Mouse (Mus musculus): Measurements from ENCODE around the gene Igsf9. TPM values are rescaled to one million over a fixed set of nuclear protein-coding genes. Genes with fewer than 3 reads are reported as not detected.

The Igsf9 gene
- polyA plus RNA-seq, 1 experiment = 4.1 TPM

- Histone ChIP-seq H3K4me3 (ENCODE audit: insufficient read depth, poor library complexity, severe bottlenecking) (no peak overlapping the region), H3K36me3 (ENCODE audit: control insufficient read depth, insufficient read depth) (no peaks in the 10 kb centered on the region), H3ac (ENCODE audit: control insufficient read depth, insufficient read length, low read depth) (no peak overlapping the region), H3K79me2 (ENCODE audit: control insufficient read depth, insufficient read depth) (no peaks in the 10 kb centered on the region), H3K27me3 (ENCODE audit: control insufficient read depth, insufficient read depth, insufficient read length) (no peaks in the 10 kb centered on the region), H3K79me3 (ENCODE audit: low read depth) (no peaks in the 10 kb centered on the region)
- TF ChIP-seq CEBPB (IDR thresholded peaks at IDR 0.05; ENCODE audit: low read depth) (no peak), CTCF (IDR thresholded peaks at IDR 0.05; ENCODE audit: control insufficient read depth, insufficient read depth, insufficient read length) (no peak), MAX (IDR thresholded peaks at IDR 0.05) (no peak), USF1 (IDR thresholded peaks at IDR 0.05; ENCODE audit: low read depth) (no peak), MYOD1 (IDR thresholded peaks at IDR 0.05; ENCODE audit: control insufficient read depth, insufficient read length, low read depth) (no peak), FOSL1 (IDR thresholded peaks at IDR 0.05; ENCODE audit: insufficient read depth, low read length, poor library complexity, severe bottlenecking) (no peak), MYOG (IDR thresholded peaks at IDR 0.05; ENCODE audit: control insufficient read depth, extremely low read depth, insufficient read length) (no peak)
These were observed 8.1 kb downstream of the Igsf9 start for GRCm38 (mm10) chr1:172489585-172490250.

GRCm38 (mm10) chr1:172490261-172490661, 8.7 kb downstream of the Igsf9 start:
- H3K36me3 ChIP-seq (ENCODE audit: control insufficient read depth, insufficient read depth) = no peaks in the 10 kb centered on the region
- no peaks in the 10 kb centered on the region for H3K27me3 ChIP-seq (ENCODE audit: control insufficient read depth, insufficient read depth, insufficient read length)
- H3K79me2 ChIP-seq (ENCODE audit: control insufficient read depth, insufficient read depth) = no peaks in the 10 kb centered on the region
- H3K79me3 ChIP-seq (ENCODE audit: low read depth) = no peaks in the 10 kb centered on the region
- peak; percentile 70 for TF ChIP-seq CTCF (IDR thresholded peaks at IDR 0.05; ENCODE audit: control insufficient read depth, insufficient read depth, insufficient read length)
- no peak for TF ChIP-seq MAX (IDR thresholded peaks at IDR 0.05)
- H3K4me3 ChIP-seq (ENCODE audit: insufficient read depth, poor library complexity, severe bottlenecking) = no peak overlapping the region
- peak overlapping the region; percentile 21 for H3ac ChIP-seq (ENCODE audit: control insufficient read depth, insufficient read length, low read depth)

DNA sequence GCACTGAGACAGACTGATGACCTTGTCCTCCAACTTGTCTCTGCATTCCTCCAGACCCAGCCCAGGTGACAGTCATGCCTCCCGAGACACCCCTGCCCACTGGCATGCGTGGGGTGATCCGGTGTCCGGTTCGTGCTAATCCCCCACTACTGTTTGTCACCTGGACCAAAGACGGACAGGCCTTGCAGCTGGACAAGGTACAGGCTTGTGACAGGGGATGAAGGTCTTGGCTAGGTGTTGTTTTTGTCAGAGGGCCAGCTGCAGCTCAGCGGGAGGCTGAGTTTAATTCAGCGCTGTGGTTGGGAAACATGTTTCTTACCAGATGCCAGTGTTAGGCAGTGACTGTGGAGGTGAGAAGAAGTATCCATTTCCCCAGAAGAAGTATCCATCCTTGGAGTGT, 10.5 kb downstream of the Igsf9 start:
- Histone ChIP-seq H3ac (ENCODE audit: control insufficient read depth, insufficient read length, low read depth) (no peak overlapping the region), H3K36me3 (ENCODE audit: control insufficient read depth, insufficient read depth) (no peaks in the 10 kb centered on the region), H3K79me3 (ENCODE audit: low read depth) (no peaks in the 10 kb centered on the region), H3K4me3 (ENCODE audit: insufficient read depth, poor library complexity, severe bottlenecking) (no peak overlapping the region), H3K27me3 (ENCODE audit: control insufficient read depth, insufficient read depth, insufficient read length) (no peaks in the 10 kb centered on the region), H3K79me2 (ENCODE audit: control insufficient read depth, insufficient read depth) (no peaks in the 10 kb centered on the region)
- TF ChIP-seq MYOG (IDR thresholded peaks at IDR 0.05; ENCODE audit: control insufficient read depth, extremely low read depth, insufficient read length) (no peak), CTCF (IDR thresholded peaks at IDR 0.05; ENCODE audit: control insufficient read depth, insufficient read depth, insufficient read length) (no peak), CEBPB (IDR thresholded peaks at IDR 0.05; ENCODE audit: low read depth) (no peak), FOSL1 (IDR thresholded peaks at IDR 0.05; ENCODE audit: insufficient read depth, low read length, poor library complexity, severe bottlenecking) (no peak), MYOD1 (IDR thresholded peaks at IDR 0.05; ENCODE audit: control insufficient read depth, insufficient read length, low read depth) (no peak), USF1 (IDR thresholded peaks at IDR 0.05; ENCODE audit: low read depth) (no peak), MAX (IDR thresholded peaks at IDR 0.05) (no peak)

DNA sequence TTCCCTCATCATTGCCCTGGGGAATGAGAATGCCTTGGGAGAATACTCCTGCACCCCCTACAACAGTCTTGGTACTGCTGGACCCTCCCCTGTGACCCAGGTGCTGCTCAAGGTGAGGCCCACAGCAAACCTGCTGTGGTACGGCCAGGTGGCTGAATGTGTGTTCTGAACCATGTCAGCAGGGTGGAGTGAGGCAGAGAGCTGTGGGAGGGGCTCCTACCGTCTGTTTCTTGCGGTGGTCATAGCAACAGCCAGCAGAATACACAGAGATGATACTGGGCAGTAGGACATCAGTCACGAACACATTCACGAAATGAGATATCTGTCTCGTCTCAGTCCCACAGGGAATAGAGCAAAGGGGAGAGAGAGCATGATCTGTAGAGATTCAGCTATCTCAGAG, 11.9 kb downstream of the Igsf9 start:
- H3K36me3 ChIP-seq (ENCODE audit: control insufficient read depth, insufficient read depth) = no peaks in the 10 kb centered on the region
- no peaks in the 10 kb centered on the region for H3K27me3 ChIP-seq (ENCODE audit: control insufficient read depth, insufficient read depth, insufficient read length)
- no peak overlapping the region for H3ac ChIP-seq (ENCODE audit: control insufficient read depth, insufficient read length, low read depth)
- H3K79me2 ChIP-seq (ENCODE audit: control insufficient read depth, insufficient read depth) = no peaks in the 10 kb centered on the region
- no peaks in the 10 kb centered on the region for H3K79me3 ChIP-seq (ENCODE audit: low read depth)
- TF ChIP-seq MYOD1 (IDR thresholded peaks at IDR 0.05; ENCODE audit: control insufficient read depth, insufficient read length, low read depth) (no peak), CTCF (IDR thresholded peaks at IDR 0.05; ENCODE audit: control insufficient read depth, insufficient read depth, insufficient read length) (no peak)
- H3K4me3 ChIP-seq (ENCODE audit: insufficient read depth, poor library complexity, severe bottlenecking) = no peak overlapping the region

- H3K4me3 ChIP-seq (ENCODE audit: insufficient read depth, poor library complexity, severe bottlenecking) = no peak overlapping the region
- TF ChIP-seq FOSL1 (IDR thresholded peaks at IDR 0.05; ENCODE audit: insufficient read depth, low read length, poor library complexity, severe bottlenecking) (no peak), MYOD1 (IDR thresholded peaks at IDR 0.05; ENCODE audit: control insufficient read depth, insufficient read length, low read depth) (no peak), USF1 (IDR thresholded peaks at IDR 0.05; ENCODE audit: low read depth) (no peak), CEBPB (IDR thresholded peaks at IDR 0.05; ENCODE audit: low read depth) (no peak), MYOG (IDR thresholded peaks at IDR 0.05; ENCODE audit: control insufficient read depth, extremely low read depth, insufficient read length) (no peak), CTCF (IDR thresholded peaks at IDR 0.05; ENCODE audit: control insufficient read depth, insufficient read depth, insufficient read length) (no peak), MAX (IDR thresholded peaks at IDR 0.05) (no peak)
- peaks cover 7% of the 10 kb centered on the region for H3K79me3 ChIP-seq (ENCODE audit: low read depth)
- H3K36me3 ChIP-seq (ENCODE audit: control insufficient read depth, insufficient read depth) = no peaks in the 10 kb centered on the region
- peaks cover 11% of the 10 kb centered on the region for H3K79me2 ChIP-seq (ENCODE audit: control insufficient read depth, insufficient read depth)
- no peaks in the 10 kb centered on the region for H3K27me3 ChIP-seq (ENCODE audit: control insufficient read depth, insufficient read depth, insufficient read length)
- H3ac ChIP-seq (ENCODE audit: control insufficient read depth, insufficient read length, low read depth) = no peak overlapping the region
These were observed 14.4 kb downstream of the Igsf9 start for GRCm38 (mm10) chr1:172496030-172496429.

DNA sequence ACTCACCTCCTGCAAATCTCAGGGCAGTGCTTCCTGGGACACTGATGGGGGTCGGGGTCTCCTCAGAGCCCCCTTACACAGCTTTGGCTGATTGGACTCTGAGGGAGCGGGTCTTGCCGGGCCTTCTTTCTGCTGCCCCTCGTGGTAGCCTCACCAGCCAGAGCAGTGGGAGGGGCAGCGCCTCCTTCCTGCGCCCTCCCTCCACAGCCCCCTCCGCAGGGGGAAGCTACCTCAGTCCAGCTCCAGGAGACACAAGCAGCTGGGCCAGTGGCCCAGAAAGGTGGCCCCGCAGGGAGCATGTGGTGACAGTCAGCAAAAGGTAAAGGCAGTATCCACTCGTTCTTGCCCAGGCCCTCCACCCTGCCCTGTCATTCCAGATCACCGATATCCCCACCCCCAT, 15.8 kb downstream of the Igsf9 start:
- Histone ChIP-seq H3K36me3 (ENCODE audit: control insufficient read depth, insufficient read depth) (no peaks in the 10 kb centered on the region), H3ac (ENCODE audit: control insufficient read depth, insufficient read length, low read depth) (no peak overlapping the region), H3K27me3 (ENCODE audit: control insufficient read depth, insufficient read depth, insufficient read length) (no peaks in the 10 kb centered on the region), H3K79me2 (ENCODE audit: control insufficient read depth, insufficient read depth) (peaks cover 25% of the 10 kb centered on the region), H3K79me3 (ENCODE audit: low read depth) (peaks cover 20% of the 10 kb centered on the region), H3K4me3 (ENCODE audit: insufficient read depth, poor library complexity, severe bottlenecking) (no peak overlapping the region)
- TF ChIP-seq USF1 (IDR thresholded peaks at IDR 0.05; ENCODE audit: low read depth) (no peak), MYOD1 (IDR thresholded peaks at IDR 0.05; ENCODE audit: control insufficient read depth, insufficient read length, low read depth) (no peak), MYOG (IDR thresholded peaks at IDR 0.05; ENCODE audit: control insufficient read depth, extremely low read depth, insufficient read length) (no peak), MAX (IDR thresholded peaks at IDR 0.05) (no peak), CEBPB (IDR thresholded peaks at IDR 0.05; ENCODE audit: low read depth) (no peak), FOSL1 (IDR thresholded peaks at IDR 0.05; ENCODE audit: insufficient read depth, low read length, poor library complexity, severe bottlenecking) (no peak), CTCF (IDR thresholded peaks at IDR 0.05; ENCODE audit: control insufficient read depth, insufficient read depth, insufficient read length) (no peak)

Measured in C2C12 (cell line).